Mouse (Mus musculus) heart, adult 2 months (tissue): ENCODE results near the gene Top2a.

Experiments used
- CTCF ChIP-seq: fragments of 200-600 bp; IDR thresholded peaks from 2 replicates; pipeline ENCODE4 v1.8.1; 2022; ENCODE audit warnings: antibody characterized with exemption, mild to moderate bottlenecking, moderate library complexity
- EP300 ChIP-seq: fragments of 200-500 bp; IDR thresholded peaks from 2 replicates; pipeline ENCODE4 v1.6.1; 2011; ENCODE audit warnings: low read depth, low read length, control low read depth; ENCODE audit not compliant: insufficient read depth
- POLR2A ChIP-seq: fragments of 200-500 bp; IDR thresholded peaks from 2 replicates; pipeline ENCODE4 v1.6.1; 2011; ENCODE audit warnings: mild to moderate bottlenecking, low read depth, low read length, control low read depth; ENCODE audit not compliant: insufficient read depth

- TF ChIP-seq POLR2A (no peak), CTCF (no peak), EP300 (no peak)
Observed at GRCm38 (mm10) chr11:99044306-99044705, 20.3 kb upstream of the Top2a start.
